Mouse (Mus musculus): ENCODE results near the gene Celsr3.

DNA sequence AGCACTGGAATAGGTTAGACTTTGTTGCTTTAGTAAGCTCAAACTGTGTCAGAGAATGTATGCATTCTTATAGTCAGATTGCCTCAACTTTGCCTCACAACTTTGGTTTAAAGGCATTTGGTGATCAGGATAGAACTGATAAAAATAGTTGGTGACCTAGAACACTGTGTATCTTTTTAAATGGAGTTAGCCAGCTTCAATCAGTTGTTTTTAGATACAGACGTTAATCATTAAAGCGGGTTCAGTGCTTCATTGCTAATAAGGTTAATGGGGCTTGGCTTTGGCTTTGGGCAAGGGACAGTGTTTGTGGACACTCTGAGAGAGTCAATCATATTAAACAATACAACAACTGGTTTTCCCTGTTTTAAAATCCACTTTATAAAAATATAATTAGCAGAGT lies 30.8 kb upstream of the Celsr3 start:
- TF ChIP-seq CTCF (IDR thresholded peaks at IDR 0.05; ENCODE audit: low read depth, low read length): no peak
- no peak for TF ChIP-seq POLR2A (IDR thresholded peaks at IDR 0.05; ENCODE audit: extremely low read depth, insufficient read depth, low read length)

Measured in liver, adult 2 months (tissue).